Mouse (Mus musculus) forebrain, embryonic 14.5 days (tissue): ENCODE measurements around the gene Olfr1189. TPM values are rescaled to one million over a fixed set of nuclear protein-coding genes. Genes with fewer than 3 reads are reported as not detected.
"Not testable (repeated sequence)": the region's sequence is repeated elsewhere in the genome, so short reads cannot be mapped to it uniquely, and the experiment has no call there.

Source experiments
- ATAC-seq: fragments of 200-750 bp; cut with Nextera tagmentation; 2 replicates; pipeline ENCODE4 v1.8.0; 2017; ENCODE audit warnings: mild to moderate bottlenecking, moderate library complexity
- DNase-seq: peaks from one replicate; pipeline ENCODE4 v3.0.0-alpha.2; 2015; ENCODE audit warnings: low spot score
- H3K27ac ChIP-seq: fragments of 300-500 bp; sonication (generic); 2 replicates; pipeline ENCODE4 v1.5.1; 2014; ENCODE audit warnings: low read depth, mild to moderate bottlenecking, control low read depth, low read length, moderate library complexity
- H3K27me3 ChIP-seq: fragments of 300-500 bp; sonication (generic); replicated peaks from 2 replicates; pipeline ENCODE4 v1.6.1; 2014; ENCODE audit warnings: low read length, control low read depth, mixed read lengths; ENCODE audit not compliant: control insufficient read depth, insufficient read depth
- H3K36me3 ChIP-seq: fragments of 300-500 bp; sonication (generic); 2 replicates; pipeline ENCODE4 v1.6.1; 2014; ENCODE audit warnings: low read length, control low read depth; ENCODE audit not compliant: control insufficient read depth, insufficient read depth
- H3K4me1 ChIP-seq: fragments of 300-500 bp; sonication (generic); 2 replicates; pipeline ENCODE4 v1.6.1; 2014; ENCODE audit warnings: antibody characterized with exemption, low read length, control low read depth; ENCODE audit not compliant: control insufficient read depth, insufficient read depth
- H3K4me2 ChIP-seq: fragments of 300-500 bp; sonication (generic); 2 replicates; pipeline ENCODE4 v1.6.1; 2014; ENCODE audit warnings: mild to moderate bottlenecking, control low read depth, low read length
- H3K4me3 ChIP-seq: fragments of 300-500 bp; sonication (generic); 2 replicates; pipeline ENCODE4 v1.5.1; 2014; ENCODE audit warnings: low read depth, low read length, control low read depth
- H3K9ac ChIP-seq: fragments of 300-500 bp; sonication (generic); 2 replicates; pipeline ENCODE4 v1.6.1; 2014; ENCODE audit warnings: mild to moderate bottlenecking, low read length, control low read depth, moderate library complexity
- H3K9me3 ChIP-seq: fragments of 300-500 bp; sonication (generic); replicated peaks from 2 replicates; pipeline ENCODE4 v1.6.1; 2016; ENCODE audit warnings: low read length, control low read depth, mixed read lengths; ENCODE audit not compliant: control insufficient read depth
- WGBS: fragments of 180-500 bp; shearing (Covaris S2); extraction: QIAGEN DNeasy Blood & Tissue Kit; methylation state at CpG from one replicate; pipeline ENCODE4 v1.1.7; 2014; 5-methylcytosine and 5-hydroxymethylcytosine counted together
- polyA plus RNA-seq: library from polyadenylated mRNA; unstranded; fragments of >200 nt; fragmentation: Nextera tagmentation; extraction: Ambion mirVana; gene quantifications from 2 replicates; pipeline ENCODE4 v1.2.1, GENCODE M21; 2014

Olfr1189 gene
- not detected in 2 replicates for polyA plus RNA-seq

GRCm38 (mm10) chr2:88586154-88586553 lies at the start of gene Olfr1189:
TSS of gene Olfr1189 (plus strand) at chr2:88586454.
- ATAC-seq (no peak), DNase-seq (no peak)
- no peak within 1 kb of the TSS for H3K9ac ChIP-seq

GRCm38 (mm10) chr2:88556635-88557034 lies 29.6 kb upstream of the Olfr1189 start, which contains the start of gene Olfr1188:
TSS of gene Olfr1188 (plus strand) at chr2:88556935.
- no peak for DNase-seq
- Histone ChIP-seq H3K4me1 (no peaks in the 10 kb centered on the region), H3K9me3 (no peaks in the 10 kb centered on the region), H3K27me3 (no peaks in the 10 kb centered on the region), H3K9ac (no peak within 1 kb of the TSS), H3K4me2 (no peak within 1 kb of the TSS), H3K27ac (no peak within 1 kb of the TSS), H3K4me3 (no peak within 1 kb of the TSS), H3K36me3 (no peaks in the 10 kb centered on the region)
- WGBS, result 84% methylated on average over 2 of the region's 2 CpGs
- no peak for ATAC-seq

More at GRCm38 (mm10) chr2:88586154-88586553, at the start of gene Olfr1189:
- Histone ChIP-seq H3K36me3 (no peaks in the 10 kb centered on the region), H3K9me3 (no peaks in the 10 kb centered on the region), H3K4me2 (no peak within 1 kb of the TSS), H3K27ac (no peak within 1 kb of the TSS), H3K4me3 (no peak within 1 kb of the TSS), H3K27me3 (no peaks in the 10 kb centered on the region), H3K4me1 (no peaks in the 10 kb centered on the region)

GRCm38 (mm10) chr2:88572696-88573095 lies 13.6 kb upstream of the Olfr1189 start:
- WGBS, result 89% methylated on average over 12 of the region's 12 CpGs
- not testable (repeated sequence) for H3K36me3 ChIP-seq, H3K4me1 ChIP-seq, H3K4me2 ChIP-seq, H3K27me3 ChIP-seq, H3K27ac ChIP-seq, DNase-seq, H3K4me3 ChIP-seq, H3K9ac ChIP-seq, ATAC-seq, H3K9me3 ChIP-seq

GRCm38 (mm10) chr2:88640242-88640641 lies 54.0 kb downstream of the Olfr1189 start, which contains the start of gene Olfr1191-ps1:
TSS of gene Olfr1191-ps1 (plus strand) at chr2:88640542.
- not testable (repeated sequence) for DNase-seq, H3K27me3 ChIP-seq, H3K4me2 ChIP-seq, H3K4me1 ChIP-seq, H3K9me3 ChIP-seq, H3K4me3 ChIP-seq, ATAC-seq, H3K27ac ChIP-seq, H3K36me3 ChIP-seq, H3K9ac ChIP-seq
- 88% methylated on average over 1 of the region's 1 CpGs for WGBS

Other genes starting within 250 kb of the Olfr1189 start
- gene Olfr1176, start 249.7 kb upstream of the Olfr1189 start, polyA plus RNA-seq, result not detected in 2 replicates
- gene Olfr1177-ps, start 240.0 kb upstream of the Olfr1189 start, polyA plus RNA-seq, result not detected in 2 replicates
- not detected in 2 replicates for gene Olfr1178, start 199.4 kb upstream of the Olfr1189 start, polyA plus RNA-seq
- not detected in 2 replicates for gene Olfr1179, start 180.0 kb upstream of the Olfr1189 start, polyA plus RNA-seq
- not detected in 2 replicates for gene Olfr1180, start 167.3 kb upstream of the Olfr1189 start, polyA plus RNA-seq
- not detected in 2 replicates for gene Olfr1181, start 160.3 kb upstream of the Olfr1189 start, polyA plus RNA-seq
- gene Gm13757, start 137.3 kb upstream of the Olfr1189 start, polyA plus RNA-seq, result not detected in 2 replicates
- gene Olfr1183, start 131.6 kb upstream of the Olfr1189 start, polyA plus RNA-seq, result not detected in 2 replicates
- not detected in 2 replicates for gene Olfr1184, start 102.9 kb upstream of the Olfr1189 start, polyA plus RNA-seq
- not detected in 2 replicates for gene Olfr1185-ps1, start 93.1 kb upstream of the Olfr1189 start, polyA plus RNA-seq
- gene Olfr1186, start 67.9 kb upstream of the Olfr1189 start, polyA plus RNA-seq, result not detected in 2 replicates
- not detected in 2 replicates for gene Olfr1188, start 29.5 kb upstream of the Olfr1189 start, polyA plus RNA-seq
- gene Olfr1191-ps1, start 54.1 kb downstream of the Olfr1189 start, polyA plus RNA-seq, result not detected in 2 replicates
- gene Olfr1192-ps1, start 62.1 kb downstream of the Olfr1189 start, polyA plus RNA-seq, result not detected in 2 replicates
- gene Olfr1193, start 89.2 kb downstream of the Olfr1189 start, polyA plus RNA-seq, result not detected in 2 replicates
- not detected in 2 replicates for gene Olfr1195, start 102.7 kb downstream of the Olfr1189 start, polyA plus RNA-seq
- not detected in 2 replicates for gene Olfr1196, start 118.1 kb downstream of the Olfr1189 start, polyA plus RNA-seq
- not detected in 2 replicates for gene Olfr1197, start 145.9 kb downstream of the Olfr1189 start, polyA plus RNA-seq
- gene Olfr1198, start 164.9 kb downstream of the Olfr1189 start, polyA plus RNA-seq, result not detected in 2 replicates
- gene Olfr1199, start 174.0 kb downstream of the Olfr1189 start, polyA plus RNA-seq, result not detected in 2 replicates
- gene Olfr1200, start 184.0 kb downstream of the Olfr1189 start, polyA plus RNA-seq, result not detected in 2 replicates
- gene Olfr1201, start 206.6 kb downstream of the Olfr1189 start, polyA plus RNA-seq, result not detected in 2 replicates
- gene Olfr1202, start 228.0 kb downstream of the Olfr1189 start, polyA plus RNA-seq, result not detected in 2 replicates
- not detected in 2 replicates for gene Olfr1205, start 243.3 kb downstream of the Olfr1189 start, polyA plus RNA-seq